Mouse (Mus musculus): ENCODE data around the gene Gm15107. TPM values are rescaled to one million over a fixed set of nuclear protein-coding genes. Genes with fewer than 3 reads are reported as not detected.
"Not testable (repeated sequence)": the region's sequence is repeated elsewhere in the genome, so short reads cannot be mapped to it uniquely, and the experiment has no call there.

Gm15107 gene
- total RNA-seq (2021): not detected
- long read RNA-seq, experiment 1: 0 reads
- long read RNA-seq, experiment 2: 0 reads

GRCm38 (mm10) chrX:148180424-148180823, at the start of gene Gm15107:
Gene Gm15107, plus strand, starts transcription at chrX:148180724.
- not testable (repeated sequence) for DNase-seq

Other genes starting within 250 kb of the Gm15107 start
- not detected for gene Gm15080, start 187.7 kb upstream of the Gm15107 start, total RNA-seq (2021)

Data from adrenal gland, postnatal 36 days (tissue).